Mouse (Mus musculus): ENCODE data around the gene Pygb. TPM values are rescaled to one million over a fixed set of nuclear protein-coding genes. Genes with fewer than 3 reads are reported as not detected.

Gene Pygb
- polyA plus RNA-seq, 1 experiment, result 7.0 TPM

GRCm38 (mm10) chr2:150771169-150771568 is 15.4 kb upstream of the Pygb start:
- Histone ChIP-seq H3K36me3 (ENCODE audit: control insufficient read depth, insufficient read depth, low read length) (no peaks in the 10 kb centered on the region), H3K27ac (ENCODE audit: control insufficient read depth, insufficient read depth, low read depth, low read length) (no peak overlapping the region), H3K27me3 (ENCODE audit: control insufficient read depth, insufficient read depth, low read length) (no peaks in the 10 kb centered on the region), H3K4me3 (ENCODE audit: control insufficient read depth, low read depth, low read length) (no peak overlapping the region), H3K4me1 (ENCODE audit: control insufficient read depth, insufficient read depth, low read length) (no peaks in the 10 kb centered on the region)
- TF ChIP-seq CTCF (IDR thresholded peaks at IDR 0.05; ENCODE audit: control insufficient read depth, insufficient read depth, insufficient replicate concordance, low read depth, low read length), result no peak
- TF ChIP-seq POLR2A (IDR thresholded peaks at IDR 0.05; ENCODE audit: control insufficient read depth, low read depth, low read length), result no peak

- H3K36me3 ChIP-seq (ENCODE audit: control insufficient read depth, insufficient read depth, low read length), result no peaks in the 10 kb centered on the region
- no peak overlapping the region for H3K4me3 ChIP-seq (ENCODE audit: control insufficient read depth, low read depth, low read length)
- no peaks in the 10 kb centered on the region for H3K27me3 ChIP-seq (ENCODE audit: control insufficient read depth, insufficient read depth, low read length)
- H3K4me1 ChIP-seq (ENCODE audit: control insufficient read depth, insufficient read depth, low read length), result no peaks in the 10 kb centered on the region
- TF ChIP-seq CTCF (IDR thresholded peaks at IDR 0.05; ENCODE audit: control insufficient read depth, insufficient read depth, insufficient replicate concordance, low read depth, low read length), result no peak
- H3K27ac ChIP-seq (ENCODE audit: control insufficient read depth, insufficient read depth, low read depth, low read length), result no peak overlapping the region
Observed at GRCm38 (mm10) chr2:150771996-150772395, 14.5 kb upstream of the Pygb start.

DNA sequence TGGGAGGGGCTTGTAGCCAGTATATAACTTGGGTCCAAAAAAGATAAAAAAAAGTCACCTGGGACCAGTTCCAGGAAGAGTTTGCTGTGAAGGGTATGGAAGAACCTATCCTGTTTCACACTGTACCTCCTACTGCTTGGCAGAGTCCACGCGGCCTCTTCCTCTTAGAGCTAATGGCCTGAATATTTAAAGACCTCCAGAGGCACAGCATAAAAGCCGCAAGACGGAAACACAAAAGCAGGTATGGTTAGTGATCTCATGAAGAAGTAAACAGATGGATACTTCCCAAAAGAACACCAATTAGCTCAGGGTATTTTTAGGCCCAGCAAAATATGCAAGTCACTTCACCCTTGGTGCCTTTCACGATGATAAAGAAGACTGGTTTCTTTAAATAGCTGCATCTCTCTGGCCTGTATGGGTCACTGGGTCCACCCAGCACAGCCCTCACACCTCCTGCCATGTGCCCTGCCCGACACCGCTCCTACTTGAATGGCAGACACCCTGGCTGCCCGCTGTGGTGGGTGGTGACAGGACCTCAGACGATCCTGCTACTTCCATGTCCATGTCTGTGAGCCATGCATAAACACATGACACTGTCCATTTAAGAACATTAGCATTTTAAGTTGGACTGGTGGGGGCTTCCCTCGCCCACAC is 13.9 kb upstream of the Pygb start:
- no peak overlapping the region for H3K27ac ChIP-seq (ENCODE audit: control insufficient read depth, insufficient read depth, low read depth, low read length)

DNA sequence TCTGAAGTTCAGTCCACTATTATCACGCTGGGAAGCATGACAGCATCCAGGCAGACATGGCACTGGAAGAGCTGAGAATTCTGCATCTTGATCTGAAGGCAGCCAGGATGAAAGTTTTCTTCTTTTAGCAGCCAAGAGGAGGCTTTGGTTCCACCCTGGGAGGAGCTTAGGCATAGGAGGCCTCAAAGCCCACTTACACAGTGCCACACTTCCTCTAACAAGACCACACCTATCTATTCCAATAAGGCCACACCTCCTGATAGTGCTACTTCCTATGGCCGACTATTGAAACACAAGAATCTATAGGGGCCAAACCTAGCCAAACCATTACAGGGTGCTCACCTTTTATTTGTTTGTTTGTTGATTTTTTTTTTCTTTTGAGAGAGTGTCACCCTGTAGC is 3.7 kb upstream of the Pygb start:
- Histone ChIP-seq H3K4me1 (ENCODE audit: control insufficient read depth, insufficient read depth, low read length) (peaks cover 7% of the 10 kb centered on the region; the same call in 1 of the 2 replicates), H3K4me3 (ENCODE audit: control insufficient read depth, low read depth, low read length) (no peak overlapping the region), H3K27ac (ENCODE audit: control insufficient read depth, insufficient read depth, low read depth, low read length) (no peak overlapping the region), H3K36me3 (ENCODE audit: control insufficient read depth, insufficient read depth, low read length) (no peaks in the 10 kb centered on the region), H3K27me3 (ENCODE audit: control insufficient read depth, insufficient read depth, low read length) (no peaks in the 10 kb centered on the region; the same call in 1 of the 2 replicates)
- TF ChIP-seq POLR2A (IDR thresholded peaks at IDR 0.05; ENCODE audit: control insufficient read depth, low read depth, low read length) (no peak), CTCF (IDR thresholded peaks at IDR 0.05; ENCODE audit: control insufficient read depth, insufficient read depth, insufficient replicate concordance, low read depth, low read length) (no peak)

More for the DNA sequence above, 13.9 kb upstream of the Pygb start:
- no peak for TF ChIP-seq CTCF (IDR thresholded peaks at IDR 0.05; ENCODE audit: control insufficient read depth, insufficient read depth, insufficient replicate concordance, low read depth, low read length)
- no peak for TF ChIP-seq POLR2A (IDR thresholded peaks at IDR 0.05; ENCODE audit: control insufficient read depth, low read depth, low read length)
- no peaks in the 10 kb centered on the region for H3K36me3 ChIP-seq (ENCODE audit: control insufficient read depth, insufficient read depth, low read length)
- no peak overlapping the region for H3K4me3 ChIP-seq (ENCODE audit: control insufficient read depth, low read depth, low read length)
- H3K4me1 ChIP-seq (ENCODE audit: control insufficient read depth, insufficient read depth, low read length), result no peaks in the 10 kb centered on the region
- no peaks in the 10 kb centered on the region for H3K27me3 ChIP-seq (ENCODE audit: control insufficient read depth, insufficient read depth, low read length)

GRCm38 (mm10) chr2:150787234-150787771 is 768 bp downstream of the Pygb start:
- Histone ChIP-seq H3K4me1 (ENCODE audit: control insufficient read depth, insufficient read depth, low read length) (peaks cover 7% of the 10 kb centered on the region; the same call in 1 of the 2 replicates), H3K36me3 (ENCODE audit: control insufficient read depth, insufficient read depth, low read length) (no peaks in the 10 kb centered on the region), H3K27me3 (ENCODE audit: control insufficient read depth, insufficient read depth, low read length) (no peaks in the 10 kb centered on the region; the same call in 1 of the 2 replicates), H3K4me3 (ENCODE audit: control insufficient read depth, low read depth, low read length) (peak overlapping the region; percentile 99), H3K27ac (ENCODE audit: control insufficient read depth, insufficient read depth, low read depth, low read length) (no peak overlapping the region)
- TF ChIP-seq CTCF (IDR thresholded peaks at IDR 0.05; ENCODE audit: control insufficient read depth, insufficient read depth, insufficient replicate concordance, low read depth, low read length) (no peak), POLR2A (IDR thresholded peaks at IDR 0.05; ENCODE audit: control insufficient read depth, low read depth, low read length) (no peak)

GRCm38 (mm10) chr2:150788768-150789550 is 2.4 kb downstream of the Pygb start:
- Histone ChIP-seq H3K4me3 (ENCODE audit: control insufficient read depth, low read depth, low read length) (no peak overlapping the region), H3K27ac (ENCODE audit: control insufficient read depth, insufficient read depth, low read depth, low read length) (no peak overlapping the region), H3K27me3 (ENCODE audit: control insufficient read depth, insufficient read depth, low read length) (no peaks in the 10 kb centered on the region; the same call in 1 of the 2 replicates), H3K36me3 (ENCODE audit: control insufficient read depth, insufficient read depth, low read length) (no peaks in the 10 kb centered on the region), H3K4me1 (ENCODE audit: control insufficient read depth, insufficient read depth, low read length) (peaks cover 7% of the 10 kb centered on the region; the same call in 1 of the 2 replicates)
- TF ChIP-seq CTCF (IDR thresholded peaks at IDR 0.05; ENCODE audit: control insufficient read depth, insufficient read depth, insufficient replicate concordance, low read depth, low read length) (no peak), POLR2A (IDR thresholded peaks at IDR 0.05; ENCODE audit: control insufficient read depth, low read depth, low read length) (no peak)

DNA sequence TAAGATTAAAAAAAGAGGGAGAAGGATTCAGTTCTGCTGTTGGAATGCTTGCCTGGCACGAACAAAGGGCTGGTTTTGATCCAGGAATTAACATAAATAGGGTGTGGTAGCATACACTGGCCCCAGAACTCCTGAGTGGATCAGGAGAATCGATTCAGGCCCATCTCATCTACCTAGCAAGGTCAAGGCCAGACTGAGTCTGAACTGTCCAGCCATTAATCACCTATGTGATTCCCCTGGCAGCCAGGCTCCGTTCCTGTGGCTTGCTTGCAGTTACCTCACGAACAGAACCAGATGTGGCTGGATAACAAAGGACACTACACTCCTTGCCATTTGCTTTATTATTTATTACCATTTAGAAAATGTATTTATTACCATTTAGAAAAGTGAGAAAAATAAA is 6.8 kb downstream of the Pygb start:
- H3K36me3 ChIP-seq (ENCODE audit: control insufficient read depth, insufficient read depth, low read length), result no peaks in the 10 kb centered on the region
- H3K4me1 ChIP-seq (ENCODE audit: control insufficient read depth, insufficient read depth, low read length), result no peaks in the 10 kb centered on the region
- H3K27me3 ChIP-seq (ENCODE audit: control insufficient read depth, insufficient read depth, low read length), result no peaks in the 10 kb centered on the region
- no peak overlapping the region for H3K27ac ChIP-seq (ENCODE audit: control insufficient read depth, insufficient read depth, low read depth, low read length)
- TF ChIP-seq CTCF (IDR thresholded peaks at IDR 0.05; ENCODE audit: control insufficient read depth, insufficient read depth, insufficient replicate concordance, low read depth, low read length) (no peak), POLR2A (IDR thresholded peaks at IDR 0.05; ENCODE audit: control insufficient read depth, low read depth, low read length) (no peak)
- H3K4me3 ChIP-seq (ENCODE audit: control insufficient read depth, low read depth, low read length), result no peak overlapping the region

All from testis, adult 2 months (tissue).